Mouse (Mus musculus) hindbrain, embryonic 14.5 days (tissue): Measurements from ENCODE around the gene Hipk2. TPM values are rescaled to one million over a fixed set of nuclear protein-coding genes. Genes with fewer than 3 reads are reported as not detected.

Source experiments
- ATAC-seq: fragments of 200-750 bp; cut with Nextera tagmentation; 2 replicates; pipeline ENCODE4 v1.8.0; 2017; ENCODE audit warnings: moderate number of reproducible peaks, mild to moderate bottlenecking, moderate TSS enrichment, moderate library complexity; ENCODE audit not compliant: low FRiP score
- DNase-seq: peaks from one replicate; pipeline ENCODE4 v3.0.0-alpha.2; 2015; ENCODE audit warnings: low spot score
- H3K27ac ChIP-seq: fragments of 300-500 bp; sonication (generic); 2 replicates; pipeline ENCODE4 v1.5.1; 2014; ENCODE audit warnings: mild to moderate bottlenecking, moderate library complexity
- H3K27me3 ChIP-seq: fragments of 300-500 bp; sonication (generic); 2 replicates; pipeline ENCODE4 v1.6.1; 2014; ENCODE audit warnings: mild to moderate bottlenecking, low read length, mixed read lengths; ENCODE audit not compliant: control insufficient read depth, insufficient read depth
- H3K36me3 ChIP-seq: fragments of 300-500 bp; sonication (generic); replicated peaks from 2 replicates; pipeline ENCODE4 v1.6.1; 2014; ENCODE audit not compliant: control insufficient read depth, insufficient read depth
- H3K4me1 ChIP-seq: fragments of 300-500 bp; sonication (generic); replicated peaks from 2 replicates; pipeline ENCODE4 v1.6.1; 2014; ENCODE audit warnings: antibody characterized with exemption, low read length, mixed read lengths; ENCODE audit not compliant: control insufficient read depth, insufficient read depth
- H3K4me2 ChIP-seq: fragments of 300-500 bp; sonication (generic); replicated peaks from 2 replicates; pipeline ENCODE4 v1.6.1; 2014; ENCODE audit warnings: mild to moderate bottlenecking, moderate library complexity
- H3K4me3 ChIP-seq: fragments of 300-500 bp; sonication (generic); replicated peaks from 2 replicates; pipeline ENCODE4 v1.5.1; 2014; ENCODE audit warnings: mild to moderate bottlenecking, low read length
- H3K9ac ChIP-seq: fragments of 300-500 bp; sonication (generic); 2 replicates; pipeline ENCODE4 v1.6.1; 2014
- H3K9me3 ChIP-seq: fragments of 300-500 bp; sonication (generic); 2 replicates; pipeline ENCODE4 v1.6.1; 2016; ENCODE audit warnings: low read length; ENCODE audit not compliant: control insufficient read depth
- WGBS: fragments of 180-500 bp; shearing (Covaris S2); extraction: QIAGEN DNeasy Blood & Tissue Kit; methylation state at CpG from one replicate; pipeline ENCODE4 v1.1.7; 2014; 5-methylcytosine and 5-hydroxymethylcytosine counted together
- polyA plus RNA-seq: library from polyadenylated mRNA; unstranded; fragments of >200 nt; fragmentation: Nextera tagmentation; extraction: Ambion mirVana; gene quantifications from 2 replicates; pipeline ENCODE4 v1.2.1, GENCODE M21; 2014

Gene Hipk2
- polyA plus RNA-seq, 1 experiment from 2014 or later, result 36.9 TPM

- Histone ChIP-seq H3K27me3 (no peaks in the 10 kb centered on the region), H3K4me1 (peaks cover 42% of the 10 kb centered on the region), H3K4me2 (no peak overlapping the region), H3K9ac (no peak overlapping the region), H3K4me3 (no peak overlapping the region), H3K9me3 (no peaks in the 10 kb centered on the region), H3K36me3 (no peaks in the 10 kb centered on the region), H3K27ac (no peak overlapping the region)
- no peak for DNase-seq
- ATAC-seq, result no peak
- 73% methylated on average over 1 of the region's 1 CpGs for WGBS
These were observed 28.5 kb downstream of the Hipk2 start for GRCm38 (mm10) chr6:38847447-38847846.

GRCm38 (mm10) chr6:38846330-38847195, 29.4 kb downstream of the Hipk2 start:
- Histone ChIP-seq H3K27me3 (no peaks in the 10 kb centered on the region), H3K9me3 (no peaks in the 10 kb centered on the region), H3K4me3 (no peak overlapping the region), H3K4me1 (peaks cover 42% of the 10 kb centered on the region), H3K4me2 (no peak overlapping the region), H3K9ac (no peak overlapping the region), H3K27ac (0 out of 2 replicates have a peak overlapping the region, but pooled peaks have one; percentile 23), H3K36me3 (no peaks in the 10 kb centered on the region)
- no peak for DNase-seq
- WGBS, result 68% methylated on average over 6 of the region's 6 CpGs
- no peak for ATAC-seq

- ATAC-seq, result no peak
- no peaks in the 10 kb centered on the region for H3K27me3 ChIP-seq
- H3K9ac ChIP-seq, result no peak overlapping the region
- H3K36me3 ChIP-seq, result no peaks in the 10 kb centered on the region
- no peak for DNase-seq
- H3K27ac ChIP-seq, result no peak overlapping the region
- 53% methylated on average over 5 of the region's 5 CpGs for WGBS
- H3K4me2 ChIP-seq, result no peak overlapping the region
- no peak overlapping the region for H3K4me3 ChIP-seq
- H3K4me1 ChIP-seq, result peaks cover 44% of the 10 kb centered on the region
- H3K9me3 ChIP-seq, result no peaks in the 10 kb centered on the region
These were observed 30.1 kb downstream of the Hipk2 start for GRCm38 (mm10) chr6:38845876-38846275.

GRCm38 (mm10) chr6:38845117-38845516, 30.8 kb downstream of the Hipk2 start:
- H3K4me2 ChIP-seq, result no peak overlapping the region
- ATAC-seq, result no peak
- peaks cover 52% of the 10 kb centered on the region for H3K4me1 ChIP-seq
- H3K9ac ChIP-seq, result no peak overlapping the region
- H3K27ac ChIP-seq, result no peak overlapping the region
- H3K36me3 ChIP-seq, result no peaks in the 10 kb centered on the region
- H3K27me3 ChIP-seq, result no peaks in the 10 kb centered on the region
- no peak for DNase-seq
- WGBS, result 52% methylated on average over 1 of the region's 1 CpGs
- H3K9me3 ChIP-seq, result no peaks in the 10 kb centered on the region
- no peak overlapping the region for H3K4me3 ChIP-seq

GRCm38 (mm10) chr6:38841551-38841950, 34.4 kb downstream of the Hipk2 start:
- H3K27ac ChIP-seq, result no peak overlapping the region
- WGBS, result 88% methylated on average over 3 of the region's 3 CpGs
- H3K27me3 ChIP-seq, result no peaks in the 10 kb centered on the region
- H3K9me3 ChIP-seq, result no peaks in the 10 kb centered on the region
- no peaks in the 10 kb centered on the region for H3K36me3 ChIP-seq
- no peak overlapping the region for H3K9ac ChIP-seq
- ATAC-seq, result no peak
- no peak overlapping the region for H3K4me2 ChIP-seq
- no peak for DNase-seq
- H3K4me3 ChIP-seq, result no peak overlapping the region
- peaks cover 28% of the 10 kb centered on the region for H3K4me1 ChIP-seq

GRCm38 (mm10) chr6:38840780-38841179, 35.2 kb downstream of the Hipk2 start:
- H3K4me3 ChIP-seq, result no peak overlapping the region
- H3K27me3 ChIP-seq, result no peaks in the 10 kb centered on the region
- H3K9ac ChIP-seq, result no peak overlapping the region
- DNase-seq, result no peak
- H3K4me2 ChIP-seq, result no peak overlapping the region
- WGBS, result 65% methylated on average over 1 of the region's 1 CpGs
- no peaks in the 10 kb centered on the region for H3K9me3 ChIP-seq
- H3K4me1 ChIP-seq, result peaks cover 20% of the 10 kb centered on the region
- no peaks in the 10 kb centered on the region for H3K36me3 ChIP-seq
- no peak for ATAC-seq
- no peak overlapping the region for H3K27ac ChIP-seq

- Histone ChIP-seq H3K9ac (no peak overlapping the region), H3K9me3 (no peaks in the 10 kb centered on the region), H3K4me2 (no peak overlapping the region), H3K27ac (no peak overlapping the region), H3K4me3 (no peak overlapping the region), H3K36me3 (no peaks in the 10 kb centered on the region), H3K27me3 (no peaks in the 10 kb centered on the region), H3K4me1 (peaks cover 17% of the 10 kb centered on the region)
- WGBS, result 57% methylated on average over 2 of the region's 2 CpGs
- no peak for DNase-seq
- 0 out of 2 replicates have a peak, but pooled peaks have one; percentile 24 for ATAC-seq
These were observed 35.6 kb downstream of the Hipk2 start for GRCm38 (mm10) chr6:38840380-38840779.

GRCm38 (mm10) chr6:38839891-38840290, 36.1 kb downstream of the Hipk2 start:
- no peak for DNase-seq
- Histone ChIP-seq H3K9me3 (no peaks in the 10 kb centered on the region), H3K4me2 (no peak overlapping the region), H3K4me1 (peaks cover 17% of the 10 kb centered on the region), H3K36me3 (no peaks in the 10 kb centered on the region), H3K9ac (no peak overlapping the region), H3K27ac (no peak overlapping the region), H3K4me3 (no peak overlapping the region), H3K27me3 (no peaks in the 10 kb centered on the region)
- ATAC-seq, result no peak
- WGBS, result 66% methylated on average over 4 of the region's 4 CpGs

- Histone ChIP-seq H3K4me3 (no peak overlapping the region), H3K27me3 (no peaks in the 10 kb centered on the region), H3K4me2 (no peak overlapping the region), H3K27ac (no peak overlapping the region), H3K9me3 (no peaks in the 10 kb centered on the region), H3K36me3 (no peaks in the 10 kb centered on the region), H3K9ac (no peak overlapping the region), H3K4me1 (peaks cover 17% of the 10 kb centered on the region; the same call in 1 of the 2 replicates)
- DNase-seq, result no peak
- ATAC-seq, result no peak
- WGBS, result 75% methylated on average over 4 of the region's 4 CpGs
These were observed 37.9 kb downstream of the Hipk2 start for GRCm38 (mm10) chr6:38838061-38838460.
